Mouse (Mus musculus) heart, adult 2 months (tissue): ENCODE measurements at regions not wholly inside any gene's neighbourhood (a gene's known extent, or its start where the extent isn't known, plus 50 kb on each side); places are given as distances from the start of the nearest gene placed in this dataset.

Experiments used
- DNase-seq, 2 experiments: peaks; one replicate each; pipeline ENCODE4 v3.0.0; 2021
- H3K27ac ChIP-seq: fragments of 200-600 bp; 2 replicates; pipeline ENCODE4 v1.8.1; 2022
- H3K27me3 ChIP-seq: fragments of 200-500 bp; 2 replicates; pipeline ENCODE4 v1.6.1; 2012; ENCODE audit warnings: mild to moderate bottlenecking, low read length, inconsistent platforms, mixed read lengths; ENCODE audit not compliant: control insufficient read depth, insufficient read depth
- H3K36me3 ChIP-seq: fragments of 200-500 bp; 2 replicates; pipeline ENCODE4 v1.6.1; 2012; ENCODE audit warnings: low read length, inconsistent platforms; ENCODE audit not compliant: control insufficient read depth, insufficient read depth
- H3K4me1 ChIP-seq: fragments of 200-500 bp; 2 replicates; pipeline ENCODE4 v1.6.1; 2011; ENCODE audit warnings: low read length; ENCODE audit not compliant: control insufficient read depth, insufficient read depth
- H3K4me3 ChIP-seq: fragments of 200-600 bp; 2 replicates; pipeline ENCODE4 v1.8.1; 2022
- H3K79me2 ChIP-seq: fragments of 200-500 bp; replicated peaks from 2 replicates; pipeline ENCODE4 v1.6.1; 2012; ENCODE audit warnings: mild to moderate bottlenecking, inconsistent platforms, low read length, moderate library complexity, mixed read lengths; ENCODE audit not compliant: control insufficient read depth, insufficient read depth
- H3K9ac ChIP-seq: fragments of 200-500 bp; 2 replicates; pipeline ENCODE4 v1.6.1; 2012; ENCODE audit warnings: low read depth, mild to moderate bottlenecking, control low read depth, inconsistent platforms, low read length, mixed read lengths
- CTCF ChIP-seq: fragments of 200-600 bp; IDR thresholded peaks from 2 replicates; pipeline ENCODE4 v1.8.1; 2022; ENCODE audit warnings: antibody characterized with exemption, mild to moderate bottlenecking, moderate library complexity
- EP300 ChIP-seq: fragments of 200-500 bp; IDR thresholded peaks from 2 replicates; pipeline ENCODE4 v1.6.1; 2011; ENCODE audit warnings: low read depth, low read length, control low read depth; ENCODE audit not compliant: insufficient read depth
- POLR2A ChIP-seq: fragments of 200-500 bp; IDR thresholded peaks from 2 replicates; pipeline ENCODE4 v1.6.1; 2011; ENCODE audit warnings: mild to moderate bottlenecking, low read depth, low read length, control low read depth; ENCODE audit not compliant: insufficient read depth
- WGBS: fragments of 180-500 bp; shearing (Covaris S2); methylation state at CpG from one replicate; pipeline ENCODE4 v1.1.7; 2018; 5-methylcytosine and 5-hydroxymethylcytosine counted together
- intact Hi-C: fragments of 180-260 bp; cut with DNase I; formaldehyde crosslinking; loops from one replicate; pipeline ENCODE4 v1.15.1; 2025

DNA sequence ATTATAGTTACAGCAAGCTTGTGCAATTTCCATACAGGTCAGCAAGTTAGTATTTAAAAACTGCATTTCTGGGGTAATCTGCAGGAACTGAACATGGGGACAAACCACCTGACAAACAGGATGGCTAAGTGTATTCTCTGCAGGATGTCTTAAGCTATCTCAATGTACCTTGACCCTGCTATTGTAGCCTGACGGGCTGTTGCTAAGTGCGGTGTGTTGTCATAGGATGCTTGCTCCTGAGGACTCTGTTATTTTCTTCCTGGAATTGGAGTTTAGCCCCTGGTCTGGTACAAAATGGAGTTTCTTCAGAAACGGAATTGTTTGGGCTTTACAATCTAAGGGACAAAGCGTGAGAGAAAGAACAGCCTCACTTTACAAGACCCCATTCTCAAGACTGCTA, 161.4 kb upstream of the Ank start:
- no peak for DNase-seq
- WGBS: 93% methylated on average over 4 of the region's 4 CpGs
- TF ChIP-seq EP300 (no peak), POLR2A (no peak), CTCF (no peak)
- H3K27me3 ChIP-seq: no peaks in the 10 kb centered on the region
- H3K79me2 ChIP-seq: no peaks in the 10 kb centered on the region
- no peaks in the 10 kb centered on the region for H3K36me3 ChIP-seq
- H3K4me3 ChIP-seq: no peak overlapping the region
- H3K27ac ChIP-seq: no peak overlapping the region
- no peaks in the 10 kb centered on the region for H3K4me1 ChIP-seq
- H3K9ac ChIP-seq: no peak overlapping the region
- intact Hi-C loops: no loop called here

DNA sequence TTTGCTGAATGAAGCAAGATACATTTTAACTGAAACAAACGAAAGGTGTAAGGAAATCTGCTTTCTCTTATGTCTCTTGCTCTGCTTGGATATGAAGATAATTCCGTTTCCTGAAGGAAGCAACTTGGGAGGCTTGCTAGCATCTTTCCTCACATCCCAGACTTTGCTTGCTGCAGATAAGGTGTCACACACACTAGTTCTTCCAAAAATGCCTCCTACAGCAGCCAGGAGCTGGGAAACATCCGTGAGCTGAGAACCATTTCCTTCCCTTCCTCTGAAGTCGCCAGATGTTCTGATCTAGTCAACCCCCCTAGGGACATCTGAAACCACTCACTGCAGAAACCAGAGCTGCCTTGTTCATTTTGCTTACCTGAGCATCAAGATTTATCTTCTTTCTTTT, 157.8 kb upstream of the Ank start:
- DNase-seq: no peak
- intact Hi-C loops: no loop called here
- Histone ChIP-seq H3K36me3 (no peaks in the 10 kb centered on the region), H3K4me3 (no peak overlapping the region), H3K4me1 (no peaks in the 10 kb centered on the region), H3K27me3 (0 out of 2 replicates have a peak, but pooled peaks cover 1% of the 10 kb centered on the region), H3K79me2 (no peaks in the 10 kb centered on the region), H3K9ac (no peak overlapping the region), H3K27ac (no peak overlapping the region)
- 26% methylated on average over 4 of the region's 4 CpGs for WGBS
- no peak for TF ChIP-seq CTCF

DNA sequence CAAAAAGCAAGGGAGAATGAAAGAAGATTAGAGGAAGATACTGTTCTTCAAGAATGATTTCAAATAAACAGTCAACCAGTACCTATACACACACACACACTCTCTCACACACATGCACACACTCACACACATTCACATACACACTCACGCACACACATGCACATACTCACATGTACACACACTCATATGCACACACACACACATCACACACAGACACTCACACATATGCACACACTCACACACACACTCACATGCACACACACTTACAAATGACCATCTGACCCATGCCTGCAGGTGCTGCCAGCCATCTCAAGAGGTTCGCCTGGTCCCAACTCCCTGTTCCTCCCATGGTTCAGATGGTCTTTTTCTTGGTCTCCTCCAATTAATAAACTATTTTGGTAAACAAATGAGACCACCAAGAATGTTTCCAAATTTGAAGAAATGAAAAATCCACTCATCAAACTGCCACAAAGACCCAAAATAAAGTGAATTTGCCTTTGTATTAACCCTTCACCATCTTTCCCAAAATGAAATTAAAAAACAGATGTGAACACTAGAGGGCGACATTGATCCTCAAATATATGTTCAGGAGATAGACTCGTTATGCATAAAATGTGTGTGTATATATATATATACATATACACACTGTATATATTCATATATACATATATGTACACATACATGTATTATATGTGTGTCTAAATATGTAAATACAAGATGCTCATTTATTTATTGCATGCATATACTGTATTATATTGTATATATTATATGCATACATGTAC, 150.3 kb upstream of the Ank start:
- Histone ChIP-seq H3K36me3 (no peaks in the 10 kb centered on the region), H3K4me1 (no peaks in the 10 kb centered on the region), H3K4me3 (no peak overlapping the region), H3K79me2 (no peaks in the 10 kb centered on the region), H3K9ac (no peak overlapping the region), H3K27ac (no peak overlapping the region), H3K27me3 (0 out of 2 replicates have a peak, but pooled peaks cover 1% of the 10 kb centered on the region)
- no peak for DNase-seq
- intact Hi-C loops: no loop called here
- peak; percentile 74 for TF ChIP-seq CTCF
- no peak for TF ChIP-seq POLR2A
- 49% methylated on average over 4 of the region's 4 CpGs for WGBS

DNA sequence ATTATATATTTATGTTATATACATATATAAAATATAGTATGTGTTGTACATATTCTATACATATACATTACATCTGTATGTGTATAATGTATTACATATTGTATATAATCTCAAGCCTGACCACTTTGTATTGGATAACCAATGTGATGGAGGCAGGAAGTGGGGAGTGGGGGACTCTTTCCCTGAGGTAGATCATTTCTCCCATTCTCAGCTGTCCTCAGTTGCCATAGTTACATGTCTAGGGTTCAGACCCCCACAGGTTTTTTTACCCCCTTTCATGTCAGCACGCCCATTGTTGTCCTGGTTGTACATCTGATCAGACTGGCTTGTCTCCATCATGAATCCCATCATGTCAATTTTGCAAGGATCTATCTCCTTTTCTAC, 149.7 kb upstream of the Ank start:
- intact Hi-C loops: no loop called here
- H3K36me3 ChIP-seq: no peaks in the 10 kb centered on the region
- H3K9ac ChIP-seq: no peak overlapping the region
- no peak for DNase-seq
- no peaks in the 10 kb centered on the region for H3K27me3 ChIP-seq
- 75% methylated on average over 1 of the region's 1 CpGs for WGBS
- H3K4me3 ChIP-seq: no peak overlapping the region
- TF ChIP-seq POLR2A: no peak
- no peak for TF ChIP-seq EP300
- no peak for TF ChIP-seq CTCF
- no peak overlapping the region for H3K27ac ChIP-seq
- no peaks in the 10 kb centered on the region for H3K4me1 ChIP-seq
- H3K79me2 ChIP-seq: no peaks in the 10 kb centered on the region

DNA sequence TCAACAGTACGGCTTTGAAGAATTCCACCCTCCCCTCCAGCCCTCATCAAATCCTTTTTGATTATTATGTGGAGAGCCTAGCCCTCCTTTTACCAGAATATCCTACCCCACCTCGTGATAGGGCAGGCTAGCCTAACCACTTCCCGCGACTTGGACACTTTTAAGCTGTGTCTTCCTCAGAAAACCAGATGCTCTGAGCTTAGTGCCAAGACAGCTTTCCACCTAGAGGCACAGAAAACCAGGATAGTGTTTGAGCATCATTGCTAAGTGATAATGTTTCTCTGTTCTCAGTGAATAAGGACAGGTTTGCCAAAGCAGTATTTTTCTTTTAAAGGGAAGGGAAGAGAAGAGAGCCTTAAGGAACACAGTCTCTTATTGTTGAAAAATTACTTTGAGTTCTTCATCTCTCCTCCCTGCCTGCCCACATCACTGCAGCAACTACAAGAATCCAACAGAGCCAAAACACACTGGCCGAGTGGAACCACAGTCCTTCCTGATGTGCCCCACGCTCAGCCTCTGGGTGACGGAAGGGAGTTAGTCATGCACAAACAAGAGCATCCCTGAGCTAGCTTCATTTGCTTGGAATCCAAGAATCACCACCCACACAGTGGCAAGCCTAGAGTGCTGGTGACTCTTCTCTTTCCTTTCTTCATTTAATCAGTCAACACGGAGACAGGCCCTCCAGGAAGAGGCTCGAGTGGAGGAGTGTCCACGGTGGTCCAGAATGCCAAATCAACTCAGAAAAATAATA, 144.4 kb upstream of the Ank start:
- no peak for DNase-seq
- H3K36me3 ChIP-seq: no peaks in the 10 kb centered on the region
- no peaks in the 10 kb centered on the region for H3K27me3 ChIP-seq
- TF ChIP-seq EP300: no peak
- no peak for TF ChIP-seq CTCF
- TF ChIP-seq POLR2A: no peak
- intact Hi-C loops: loop anchor here (10.0 kb wide), 1 partner anchor 393 kb away; no protein-coding TSS in a partner anchor
- no peak overlapping the region for H3K4me3 ChIP-seq
- 58% methylated on average over 10 of the region's 10 CpGs for WGBS
- no peaks in the 10 kb centered on the region for H3K79me2 ChIP-seq
- peaks cover 1% of the 10 kb centered on the region for H3K4me1 ChIP-seq
- no peak overlapping the region for H3K9ac ChIP-seq
- H3K27ac ChIP-seq: no peak overlapping the region

DNA sequence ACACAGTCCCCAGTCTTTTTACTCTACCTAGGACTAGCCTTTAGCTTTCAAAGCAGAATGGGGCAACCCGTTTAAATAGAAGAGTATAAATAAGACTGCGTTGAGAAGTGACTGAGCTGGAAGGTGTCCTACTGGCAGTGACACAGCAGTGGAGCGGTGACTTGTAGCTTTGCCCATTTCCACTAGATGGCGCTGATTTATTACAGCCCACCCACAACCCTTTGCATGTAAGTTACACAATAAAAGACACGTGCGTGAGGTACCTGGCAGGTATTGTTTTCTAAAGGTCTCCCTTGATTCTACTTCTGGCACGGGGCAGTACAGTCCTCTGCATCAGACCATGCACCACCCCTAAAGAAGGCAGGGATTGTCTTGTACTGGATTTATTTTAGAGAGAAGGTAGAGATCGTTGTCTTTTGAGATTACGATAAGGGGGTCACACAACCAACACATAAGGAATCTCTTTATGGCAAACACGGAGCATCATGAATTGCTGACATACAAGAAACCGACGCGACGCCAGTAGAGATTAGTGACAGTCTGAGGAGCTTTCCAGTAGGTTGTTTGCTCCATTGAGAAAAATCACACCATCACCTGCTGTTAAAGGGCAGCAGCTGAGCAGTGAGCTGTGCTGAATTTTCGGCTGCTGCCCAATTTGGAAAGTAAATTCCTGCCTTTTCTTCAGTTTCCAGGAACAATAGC, 140.5 kb upstream of the Ank start:
- intact Hi-C loops: loop anchor here (1.0 to 10.0 kb wide), 4 partner anchors 141 to 389 kb away; partner anchors contain the start of gene Ank
- no peaks in the 10 kb centered on the region for H3K36me3 ChIP-seq
- peak; percentile 57 to 63 for DNase-seq
- TF ChIP-seq EP300 (peak; percentile 83; the same call in 1 of the 2 replicates), CTCF (peak; percentile 95), POLR2A (no peak)
- peak overlapping the region; percentile 45 for H3K27ac ChIP-seq
- WGBS: 24% methylated on average over 15 of the region's 15 CpGs
- H3K4me1 ChIP-seq: peaks cover 1% of the 10 kb centered on the region
- no peak overlapping the region for H3K9ac ChIP-seq
- H3K79me2 ChIP-seq: no peaks in the 10 kb centered on the region
- H3K4me3 ChIP-seq: no peak overlapping the region
- no peaks in the 10 kb centered on the region for H3K27me3 ChIP-seq
